Mouse (Mus musculus) G1E (cell line): ENCODE measurements around the gene Smim12.

ENCODE experiments used
- CTCF ChIP-seq: IDR thresholded peaks from 2 replicates; pipeline ENCODE4 v1.5.1; 2012; ENCODE audit warnings: low read depth, low read length, inconsistent platforms, mixed read lengths
- GATA2 ChIP-seq: IDR thresholded peaks from 2 replicates; pipeline ENCODE4 v1.6.1; 2012; ENCODE audit warnings: low read depth, low read length, inconsistent platforms, borderline replicate concordance
- POLR2AphosphoS5 ChIP-seq: IDR thresholded peaks from 2 replicates; pipeline ENCODE4 v1.6.1; 2012; ENCODE audit warnings: low read depth, low read length, inconsistent platforms; ENCODE audit not compliant: insufficient replicate concordance

GRCm38 (mm10) chr4:127227051-127227673, 16.4 kb upstream of the Smim12 start:
- TF ChIP-seq GATA2 (no peak), POLR2AphosphoS5 (no peak), CTCF (no peak)
